Mouse (Mus musculus): ENCODE results near the gene Mark3. TPM values are rescaled to one million over a fixed set of nuclear protein-coding genes. Genes with fewer than 3 reads are reported as not detected.

Gene Mark3
- polyA plus RNA-seq, 1 experiment from 2014 or later: 30.4 TPM

GRCm38 (mm10) chr12:111563076-111563629 lies 11.2 kb upstream of the Mark3 start:
- Histone ChIP-seq H3K27me3 (no peaks in the 10 kb centered on the region), H3K36me3 (no peaks in the 10 kb centered on the region), H3K4me3 (no peak overlapping the region), H3K9me3 (no peaks in the 10 kb centered on the region), H3K4me1 (peaks cover 5% of the 10 kb centered on the region), H3K9ac (no peak overlapping the region), H3K27ac (0 out of 2 replicates have a peak overlapping the region, but pooled peaks have one; percentile 27), H3K4me2 (no peak overlapping the region)
- WGBS: 33% methylated on average over 5 of the region's 5 CpGs
- ATAC-seq (ENCODE audit: insufficient number of reproducible peaks, low FRiP score, low TSS enrichment, low read depth): no peak

- no peaks in the 10 kb centered on the region for H3K9me3 ChIP-seq
- H3K27me3 ChIP-seq: no peaks in the 10 kb centered on the region
- H3K9ac ChIP-seq: no peak overlapping the region
- H3K4me1 ChIP-seq: no peaks in the 10 kb centered on the region; the same call in 1 of the 2 replicates
- no peak overlapping the region for H3K4me2 ChIP-seq
- ATAC-seq (ENCODE audit: insufficient number of reproducible peaks, low FRiP score, low TSS enrichment, low read depth): no peak
- no peak overlapping the region for H3K27ac ChIP-seq
- no peak overlapping the region for H3K4me3 ChIP-seq
- H3K36me3 ChIP-seq: no peaks in the 10 kb centered on the region
- WGBS: 66% methylated on average over 5 of the region's 5 CpGs
These were observed 9.0 kb upstream of the Mark3 start for GRCm38 (mm10) chr12:111565363-111565762.

- Histone ChIP-seq H3K36me3 (no peaks in the 10 kb centered on the region), H3K4me3 (no peak overlapping the region), H3K27ac (no peak overlapping the region), H3K9ac (no peak overlapping the region), H3K9me3 (no peaks in the 10 kb centered on the region), H3K4me2 (no peak overlapping the region), H3K4me1 (peaks cover 9% of the 10 kb centered on the region), H3K27me3 (no peaks in the 10 kb centered on the region)
- ATAC-seq (ENCODE audit: insufficient number of reproducible peaks, low FRiP score, low TSS enrichment, low read depth): no peak
- 65% methylated on average over 11 of the region's 11 CpGs for WGBS
These were observed 5.5 kb upstream of the Mark3 start for GRCm38 (mm10) chr12:111568836-111569235.

GRCm38 (mm10) chr12:111572406-111572805 lies 1.9 kb upstream of the Mark3 start:
- no peak for ATAC-seq (ENCODE audit: insufficient number of reproducible peaks, low FRiP score, low TSS enrichment, low read depth)
- Histone ChIP-seq H3K36me3 (no peaks in the 10 kb centered on the region), H3K4me2 (no peak overlapping the region), H3K27me3 (no peaks in the 10 kb centered on the region), H3K27ac (no peak overlapping the region), H3K9ac (no peak overlapping the region), H3K9me3 (no peaks in the 10 kb centered on the region), H3K4me1 (peaks cover 22% of the 10 kb centered on the region), H3K4me3 (no peak overlapping the region)
- 69% methylated on average over 7 of the region's 7 CpGs for WGBS

- 39% methylated on average over 6 of the region's 6 CpGs for WGBS
- Histone ChIP-seq H3K4me1 (peaks cover 22% of the 10 kb centered on the region), H3K27me3 (no peaks in the 10 kb centered on the region), H3K9me3 (no peaks in the 10 kb centered on the region), H3K9ac (peak overlapping the region; percentile 15; the same call in 1 of the 2 replicates), H3K36me3 (no peaks in the 10 kb centered on the region), H3K27ac (peak overlapping the region; percentile 80; the same call in 1 of the 2 replicates), H3K4me2 (peak overlapping the region; percentile 76), H3K4me3 (peak overlapping the region; percentile 99)
- no peak for ATAC-seq (ENCODE audit: insufficient number of reproducible peaks, low FRiP score, low TSS enrichment, low read depth)
These were observed 1.0 kb upstream of the Mark3 start for GRCm38 (mm10) chr12:111573315-111573714.

- ATAC-seq (ENCODE audit: insufficient number of reproducible peaks, low FRiP score, low TSS enrichment, low read depth): peak; percentile 20; the same call in 1 of the 2 replicates
- no peaks in the 10 kb centered on the region for H3K36me3 ChIP-seq
- peak overlapping the region; percentile 98 for H3K9ac ChIP-seq
- WGBS: under 1% methylated on average over 58 of the region's 58 CpGs
- H3K27me3 ChIP-seq: no peaks in the 10 kb centered on the region
- H3K27ac ChIP-seq: peak overlapping the region; percentile 96
- H3K4me3 ChIP-seq: peak overlapping the region; percentile 99
- peaks cover 22% of the 10 kb centered on the region for H3K4me1 ChIP-seq
- no peaks in the 10 kb centered on the region for H3K9me3 ChIP-seq
- peak overlapping the region; percentile 76 for H3K4me2 ChIP-seq
These were observed 840 bp downstream of the Mark3 start for GRCm38 (mm10) chr12:111574887-111575838.

- no peak for ATAC-seq (ENCODE audit: insufficient number of reproducible peaks, low FRiP score, low TSS enrichment, low read depth)
These were observed 8.7 kb downstream of the Mark3 start for GRCm38 (mm10) chr12:111583058-111583457.

GRCm38 (mm10) chr12:111584401-111584800 lies 10.1 kb downstream of the Mark3 start:
- 65% methylated on average over 1 of the region's 1 CpGs for WGBS
- no peaks in the 10 kb centered on the region for H3K4me1 ChIP-seq
- H3K4me2 ChIP-seq: no peak overlapping the region
- no peaks in the 10 kb centered on the region for H3K27me3 ChIP-seq
- H3K36me3 ChIP-seq: no peaks in the 10 kb centered on the region
- no peak for ATAC-seq (ENCODE audit: insufficient number of reproducible peaks, low FRiP score, low TSS enrichment, low read depth)
- H3K9me3 ChIP-seq: no peaks in the 10 kb centered on the region
- H3K4me3 ChIP-seq: no peak overlapping the region
- no peak overlapping the region for H3K27ac ChIP-seq
- H3K9ac ChIP-seq: no peak overlapping the region

More at GRCm38 (mm10) chr12:111583058-111583457, 8.7 kb downstream of the Mark3 start:
- WGBS: 96% methylated on average over 1 of the region's 1 CpGs
- no peaks in the 10 kb centered on the region for H3K36me3 ChIP-seq
- no peak overlapping the region for H3K4me2 ChIP-seq
- H3K9ac ChIP-seq: no peak overlapping the region
- H3K27me3 ChIP-seq: no peaks in the 10 kb centered on the region
- H3K27ac ChIP-seq: no peak overlapping the region
- no peaks in the 10 kb centered on the region for H3K9me3 ChIP-seq
- H3K4me3 ChIP-seq: no peak overlapping the region
- H3K4me1 ChIP-seq: no peaks in the 10 kb centered on the region

GRCm38 (mm10) chr12:111587252-111587651 lies 12.9 kb downstream of the Mark3 start:
- WGBS: 75% methylated on average over 12 of the region's 12 CpGs
- no peak overlapping the region for H3K27ac ChIP-seq
- no peaks in the 10 kb centered on the region for H3K36me3 ChIP-seq
- no peaks in the 10 kb centered on the region for H3K9me3 ChIP-seq
- no peaks in the 10 kb centered on the region for H3K27me3 ChIP-seq
- no peak for ATAC-seq (ENCODE audit: insufficient number of reproducible peaks, low FRiP score, low TSS enrichment, low read depth)
- no peak overlapping the region for H3K4me2 ChIP-seq
- H3K4me1 ChIP-seq: no peaks in the 10 kb centered on the region
- no peak overlapping the region for H3K4me3 ChIP-seq
- H3K9ac ChIP-seq: no peak overlapping the region

GRCm38 (mm10) chr12:111592407-111593021 lies 18.2 kb downstream of the Mark3 start:
- H3K4me1 ChIP-seq: no peaks in the 10 kb centered on the region
- WGBS: 82% methylated on average over 14 of the region's 14 CpGs
- no peak overlapping the region for H3K9ac ChIP-seq
- no peak for ATAC-seq (ENCODE audit: insufficient number of reproducible peaks, low FRiP score, low TSS enrichment, low read depth)
- no peak overlapping the region for H3K4me2 ChIP-seq
- H3K9me3 ChIP-seq: no peaks in the 10 kb centered on the region
- no peak overlapping the region for H3K4me3 ChIP-seq
- no peak overlapping the region for H3K27ac ChIP-seq
- H3K27me3 ChIP-seq: no peaks in the 10 kb centered on the region
- peaks cover 41% of the 10 kb centered on the region for H3K36me3 ChIP-seq

- Histone ChIP-seq H3K4me3 (no peak overlapping the region), H3K27ac (no peak overlapping the region), H3K4me1 (no peaks in the 10 kb centered on the region), H3K9me3 (no peaks in the 10 kb centered on the region), H3K27me3 (no peaks in the 10 kb centered on the region), H3K9ac (no peak overlapping the region), H3K36me3 (peaks cover 52% of the 10 kb centered on the region), H3K4me2 (no peak overlapping the region)
- 79% methylated on average over 2 of the region's 2 CpGs for WGBS
- no peak for ATAC-seq (ENCODE audit: insufficient number of reproducible peaks, low FRiP score, low TSS enrichment, low read depth)
These were observed 19.5 kb downstream of the Mark3 start for GRCm38 (mm10) chr12:111593775-111594174.

- Histone ChIP-seq H3K27ac (no peak overlapping the region), H3K36me3 (peaks cover 75% of the 10 kb centered on the region), H3K4me1 (no peaks in the 10 kb centered on the region), H3K9me3 (no peaks in the 10 kb centered on the region), H3K4me2 (no peak overlapping the region), H3K9ac (no peak overlapping the region), H3K27me3 (no peaks in the 10 kb centered on the region), H3K4me3 (no peak overlapping the region)
- no peak for ATAC-seq (ENCODE audit: insufficient number of reproducible peaks, low FRiP score, low TSS enrichment, low read depth)
- WGBS: 94% methylated on average over 1 of the region's 1 CpGs
These were observed 23.0 kb downstream of the Mark3 start for GRCm38 (mm10) chr12:111597310-111597709.
